Mouse (Mus musculus): ENCODE measurements around the gene Gm11569. TPM values are rescaled to one million over a fixed set of nuclear protein-coding genes. Genes with fewer than 3 reads are reported as not detected.
"Not testable (repeated sequence)": the region's sequence is repeated elsewhere in the genome, so short reads cannot be mapped to it uniquely, and the experiment has no call there.

Gm11569 gene
- total RNA-seq (2021) = not detected
- long read RNA-seq, experiment 1 = 0 reads
- long read RNA-seq, experiment 2 = 0 reads

GRCm38 (mm10) chr11:99798832-99799231, at the start of gene Gm11569:
Gene Gm11569 (minus strand): TSS chr11:99798932.
- DNase-seq = not testable (repeated sequence)

GRCm38 (mm10) chr11:99846746-99847145, 48.0 kb upstream of the Gm11569 start:
- no peak for DNase-seq

- no peak for DNase-seq
Observed at GRCm38 (mm10) chr11:99842185-99842584, 43.5 kb upstream of the Gm11569 start.

- no peak for DNase-seq
Observed at GRCm38 (mm10) chr11:99837966-99838365, 39.2 kb upstream of the Gm11569 start, which contains the start of gene 2300003K06Rik. Gene 2300003K06Rik (minus strand): TSS chr11:99838066.

- DNase-seq = not testable (repeated sequence)
Observed at GRCm38 (mm10) chr11:99815566-99815965, 16.8 kb upstream of the Gm11569 start, which contains the start of gene Gm11564. Gene Gm11564 (minus strand): TSS chr11:99815666.

GRCm38 (mm10) chr11:99809792-99810191, 11.1 kb upstream of the Gm11569 start, which contains the start of gene Krtap4-13:
Gene Krtap4-13 (minus strand): TSS chr11:99809892.
- not testable (repeated sequence) for DNase-seq

GRCm38 (mm10) chr11:99804346-99804745, 5.6 kb upstream of the Gm11569 start, which contains the start of gene Gm11554:
Gene Gm11554 (minus strand): TSS chr11:99804446.
- DNase-seq = not testable (repeated sequence)

GRCm38 (mm10) chr11:99793367-99793766, 5.4 kb downstream of the Gm11569 start, which contains the start of gene Gm11596:
Gene Gm11596 (minus strand): TSS chr11:99793467.
- no peak for DNase-seq

- not testable (repeated sequence) for DNase-seq
Observed at GRCm38 (mm10) chr11:99784900-99785299, 13.8 kb downstream of the Gm11569 start, which contains the start of gene Krtap4-9. Gene Krtap4-9 (plus strand): TSS chr11:99785200.

- DNase-seq = no peak
Observed at GRCm38 (mm10) chr11:99780604-99781003, 18.1 kb downstream of the Gm11569 start, which contains the start of gene Krtap4-8. Gene Krtap4-8 (minus strand): TSS chr11:99780704.

- DNase-seq = no peak
Observed at GRCm38 (mm10) chr11:99778401-99778800, 20.3 kb downstream of the Gm11569 start.

- DNase-seq = not testable (repeated sequence)
Observed at GRCm38 (mm10) chr11:99772813-99773212, 25.9 kb downstream of the Gm11569 start, which contains the start of gene Gm11595. Gene Gm11595 (minus strand): TSS chr11:99772913.

- DNase-seq = no peak
Observed at GRCm38 (mm10) chr11:99768410-99768809, 30.3 kb downstream of the Gm11569 start.

GRCm38 (mm10) chr11:99758877-99759276, 39.9 kb downstream of the Gm11569 start:
- DNase-seq = no peak

Other genes starting within 250 kb of the Gm11569 start
- gene Krtap3-3, start 248.1 kb downstream of the Gm11569 start, total RNA-seq (2021) = not detected
- not detected for gene Krtap3-2, start 242.1 kb downstream of the Gm11569 start, total RNA-seq (2021)
- not detected for gene Gm11939, start 239.5 kb downstream of the Gm11569 start, total RNA-seq (2021)
- gene Krtap3-1, start 232.3 kb downstream of the Gm11569 start, total RNA-seq (2021) = not detected
- gene Krtap1-5, start 217.9 kb downstream of the Gm11569 start, total RNA-seq (2021) = not detected
- gene Krtap1-4, start 215.3 kb downstream of the Gm11569 start, total RNA-seq (2021) = not detected
- gene Krtap1-3, start 207.6 kb downstream of the Gm11569 start, total RNA-seq (2021) = not detected
- not detected for gene Krtap9-3, start 200.8 kb downstream of the Gm11569 start, total RNA-seq (2021)
- gene Gm11938, start 195.6 kb downstream of the Gm11569 start, total RNA-seq (2021) = not detected
- not detected for gene Gm11937, start 188.7 kb downstream of the Gm11569 start, total RNA-seq (2021)
- not detected for gene Krtap2-4, start 184.1 kb downstream of the Gm11569 start, total RNA-seq (2021)
- not detected for gene Gm11562, start 178.5 kb downstream of the Gm11569 start, total RNA-seq (2021)
- gene Krtap4-1, start 170.7 kb downstream of the Gm11569 start, total RNA-seq (2021) = not detected
- gene Krtap4-2, start 163.8 kb downstream of the Gm11569 start, total RNA-seq (2021) = not detected
- gene Krtap4-7, start 154.8 kb downstream of the Gm11569 start, total RNA-seq (2021) = not detected
- not detected for gene Gm11555, start 148.7 kb downstream of the Gm11569 start, total RNA-seq (2021)
- gene Gm11563, start 140.0 kb downstream of the Gm11569 start, total RNA-seq (2021) = not detected
- not detected for gene Krtap4-6, start 133.0 kb downstream of the Gm11569 start, total RNA-seq (2021)
- gene Gm14190, start 108.2 kb downstream of the Gm11569 start, total RNA-seq (2021) = not detected
- not detected for gene Gm14180, start 64.6 kb downstream of the Gm11569 start, total RNA-seq (2021)
- not detected for gene Gm11595, start 26.0 kb downstream of the Gm11569 start, total RNA-seq (2021)
- not detected for gene Krtap4-8, start 18.2 kb downstream of the Gm11569 start, total RNA-seq (2021)
- not detected for gene Krtap4-9, start 13.7 kb downstream of the Gm11569 start, total RNA-seq (2021)
- not detected for gene Gm11596, start 5.5 kb downstream of the Gm11569 start, total RNA-seq (2021)
- gene Gm11554, start 5.5 kb upstream of the Gm11569 start, total RNA-seq (2021) = not detected
- gene Krtap4-13, start 11.0 kb upstream of the Gm11569 start, total RNA-seq (2021) = not detected
- not detected for gene Gm11564, start 16.7 kb upstream of the Gm11569 start, total RNA-seq (2021)
- not detected for gene 2300003K06Rik, start 39.1 kb upstream of the Gm11569 start, total RNA-seq (2021)
- not detected for gene Krtap4-16, start 52.7 kb upstream of the Gm11569 start, total RNA-seq (2021)
- not detected for gene Gm11568, start 59.0 kb upstream of the Gm11569 start, total RNA-seq (2021)
- gene Gm11559, start 65.5 kb upstream of the Gm11569 start, total RNA-seq (2021) = not detected
- gene Krtap9-1, start 74.5 kb upstream of the Gm11569 start, total RNA-seq (2021) = not detected
- not detected for gene Gm11567, start 80.3 kb upstream of the Gm11569 start, total RNA-seq (2021)
- gene Krtap31-1, start 109.0 kb upstream of the Gm11569 start, total RNA-seq (2021) = not detected
- not detected for gene Gm11565, start 115.8 kb upstream of the Gm11569 start, total RNA-seq (2021)
- not detected for gene Krtap31-2, start 137.4 kb upstream of the Gm11569 start, total RNA-seq (2021)
- gene Krtap9-5, start 149.5 kb upstream of the Gm11569 start, total RNA-seq (2021) = not detected
- gene Krtap29-1, start 180.1 kb upstream of the Gm11569 start, total RNA-seq (2021) = not detected
- not detected for gene Krtap16-1, start 187.7 kb upstream of the Gm11569 start, total RNA-seq (2021)
- gene Krtap17-1, start 195.1 kb upstream of the Gm11569 start, total RNA-seq (2021) = not detected
- not detected for gene Krt33a, start 217.3 kb upstream of the Gm11569 start, total RNA-seq (2021)
- not detected for gene Krt33b, start 230.9 kb upstream of the Gm11569 start, total RNA-seq (2021)
- not detected for gene Krt34, start 242.6 kb upstream of the Gm11569 start, total RNA-seq (2021)

All from heart, adult 18-20 months (tissue).